Mouse (Mus musculus) left cerebral cortex, adult 2 months (tissue): ENCODE results near the gene Rufy1. TPM values are rescaled to one million over a fixed set of nuclear protein-coding genes. Genes with fewer than 3 reads are reported as not detected.
A peak's percentile ranks its signal among the peaks of the same experiment; 100 is the strongest.

Source experiments
- DNase-seq, 2 experiments: peaks; one replicate each; pipeline ENCODE4 v3.0.0; 2021 to 2022; ENCODE audit warnings: low spot score in 2 of 2, mixed read lengths in 1 of 2; ENCODE audit errors: extremely low spot score in 1 of 2
- H3K27ac ChIP-seq: fragments of 200-600 bp; 2 replicates; pipeline ENCODE4 v1.8.1; 2022
- H3K4me3 ChIP-seq: fragments of 200-600 bp; 2 replicates; pipeline ENCODE4 v1.8.1; 2022
- CTCF ChIP-seq: fragments of 200-600 bp; IDR thresholded peaks from 2 replicates; pipeline ENCODE4 v1.8.1; 2022; ENCODE audit warnings: antibody characterized with exemption, mild to moderate bottlenecking, moderate library complexity
- intact Hi-C: fragments of 180-260 bp; cut with DNase I; formaldehyde crosslinking; loops from one replicate; pipeline ENCODE4 v1.15.1; 2025
- total RNA-seq, 2 experiments: library from RNA; stranded (reverse); gene quantifications; 2 replicates each; pipeline ENCODE4 v1.2.3; 2021

The Rufy1 gene
- total RNA-seq, 2 experiments from 2014 or later, result 26.2 to 27.0 TPM

- Histone ChIP-seq H3K27ac (no peak overlapping the region), H3K4me3 (no peak overlapping the region)
- no peak for DNase-seq
- intact Hi-C loops, result no loop called here
- no peak for TF ChIP-seq CTCF
Measured at GRCm38 (mm10) chr11:50389616-50390015, 41.3 kb downstream of the Rufy1 start.

GRCm38 (mm10) chr11:50389011-50389410, 41.9 kb downstream of the Rufy1 start:
- no peak for DNase-seq
- Histone ChIP-seq H3K4me3 (no peak overlapping the region), H3K27ac (no peak overlapping the region)
- intact Hi-C loops, result no loop called here
- no peak for TF ChIP-seq CTCF

- intact Hi-C loops, result no loop called here
- Histone ChIP-seq H3K27ac (no peak overlapping the region), H3K4me3 (no peak overlapping the region)
- no peak for TF ChIP-seq CTCF
- DNase-seq, result no peak
Measured at GRCm38 (mm10) chr11:50388217-50388929, 42.6 kb downstream of the Rufy1 start.

GRCm38 (mm10) chr11:50387697-50388096, 43.2 kb downstream of the Rufy1 start:
- intact Hi-C loops, result no loop called here
- TF ChIP-seq CTCF, result no peak
- no peak for DNase-seq
- H3K27ac ChIP-seq, result no peak overlapping the region
- no peak overlapping the region for H3K4me3 ChIP-seq

- Histone ChIP-seq H3K27ac (no peak overlapping the region), H3K4me3 (no peak overlapping the region)
- no peak for TF ChIP-seq CTCF
- intact Hi-C loops, result no loop called here
- DNase-seq, result no peak
Measured at GRCm38 (mm10) chr11:50387167-50387679, 43.7 kb downstream of the Rufy1 start.

GRCm38 (mm10) chr11:50381311-50381710, 49.6 kb downstream of the Rufy1 start:
- intact Hi-C loops, result no loop called here
- Histone ChIP-seq H3K4me3 (peak overlapping the region; percentile 100), H3K27ac (no peak overlapping the region)
- no peak for DNase-seq
- TF ChIP-seq CTCF, result no peak

GRCm38 (mm10) chr11:50379023-50379752, 51.7 kb downstream of the Rufy1 start:
- intact Hi-C loops, result loop anchor here (5.0 kb wide), 1 partner anchor 52 kb away; the partner anchor contains the start of gene Canx
- no peak for TF ChIP-seq CTCF
- DNase-seq, result no peak
- H3K4me3 ChIP-seq, result peak overlapping the region; percentile 100
- peak overlapping the region; percentile 99; the same call in 1 of the 2 replicates for H3K27ac ChIP-seq

- peak; percentile 83 to 85 for DNase-seq
- Histone ChIP-seq H3K4me3 (peak overlapping the region; percentile 100), H3K27ac (peak overlapping the region; percentile 99)
- TF ChIP-seq CTCF, result peak; percentile 92
- intact Hi-C loops, result loop anchor here (2.0 to 5.0 kb wide), 2 partner anchors 51 to 85 kb away; partner anchors contain the start of genes Canx and Maml1
Measured at GRCm38 (mm10) chr11:50377892-50378684, 52.8 kb downstream of the Rufy1 start.

GRCm38 (mm10) chr11:50376911-50377891, 53.7 kb downstream of the Rufy1 start, which contains the start of gene Hnrnph1:
TSS of gene Hnrnph1 (plus strand) at chr11:50376990.
- intact Hi-C loops, result loop anchor here (2.0 to 5.0 kb wide), 2 partner anchors 50 to 84 kb away; partner anchors contain the start of genes Canx and Maml1
- peak; percentile 98 for DNase-seq
- Histone ChIP-seq H3K27ac (peak within 1 kb of the TSS; percentile 99), H3K4me3 (peak within 1 kb of the TSS; percentile 100)
- TF ChIP-seq CTCF, result no peak; the same call in 1 of the 2 replicates

GRCm38 (mm10) chr11:50376156-50376790, 54.7 kb downstream of the Rufy1 start:
- TF ChIP-seq CTCF, result no peak
- intact Hi-C loops, result loop anchor here (2.0 to 5.0 kb wide), 2 partner anchors 49 to 83 kb away; partner anchors contain the start of genes Canx and Maml1
- Histone ChIP-seq H3K4me3 (peak overlapping the region; percentile 100), H3K27ac (peak overlapping the region; percentile 99)
- DNase-seq, result no peak
